Mouse (Mus musculus) thymus, adult 2 months (tissue): ENCODE data around the gene Nos3.

Experiments used
- CTCF ChIP-seq: fragments of 200-500 bp; IDR thresholded peaks from 2 replicates; pipeline ENCODE4 v1.5.1; 2012; ENCODE audit warnings: mild to moderate bottlenecking, control low read depth, low read length, moderate library complexity, borderline replicate concordance; ENCODE audit not compliant: control insufficient read depth, poor library complexity, insufficient read depth; ENCODE audit errors: extremely low read depth
- POLR2A ChIP-seq: fragments of 200-500 bp; IDR thresholded peaks from 2 replicates; pipeline ENCODE4 v1.6.1; 2012; ENCODE audit warnings: mild to moderate bottlenecking, low read length, control low read depth, moderate library complexity; ENCODE audit not compliant: control insufficient read depth, poor library complexity, insufficient read depth; ENCODE audit errors: extremely low read depth

GRCm38 (mm10) chr5:24383026-24383859, 18.6 kb downstream of the Nos3 start:
- TF ChIP-seq CTCF (peak; percentile 72), POLR2A (no peak)
